Mouse (Mus musculus): ENCODE measurements around the gene Rps28. TPM values are rescaled to one million over a fixed set of nuclear protein-coding genes. Genes with fewer than 3 reads are reported as not detected.

Rps28 gene
- total and polyA plus RNA-seq, 2 experiments: 275 to 500 TPM

DNA sequence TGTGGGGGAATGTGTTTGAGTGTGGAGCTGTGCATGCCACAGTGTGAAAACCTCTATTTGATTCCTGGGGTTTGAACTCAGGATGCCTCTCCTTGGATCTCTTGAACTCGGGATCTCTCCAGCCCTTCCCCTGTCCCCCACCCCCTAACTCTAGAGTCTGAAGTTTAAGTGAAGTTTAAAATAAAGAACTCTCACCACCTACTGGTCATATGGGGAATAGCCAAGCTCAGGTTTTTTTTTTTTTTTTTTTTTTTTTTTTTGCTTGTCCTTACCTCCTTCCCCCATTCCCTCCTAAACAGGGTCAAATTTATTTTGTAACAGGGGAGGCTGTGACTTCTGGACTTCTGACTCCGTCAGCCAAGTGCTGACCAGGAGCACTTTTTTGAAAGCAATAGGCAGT, 22.1 kb downstream of the Rps28 start:
- H3K27me3 ChIP-seq (ENCODE audit: control insufficient read depth, insufficient read depth, low read length): no peaks in the 10 kb centered on the region
- WGBS: 0% methylated on average over 2 of the region's 2 CpGs
- no peaks in the 10 kb centered on the region for H3K36me3 ChIP-seq (ENCODE audit: control insufficient read depth, insufficient read depth, low read length)
- H3K4me3 ChIP-seq (ENCODE audit: insufficient read depth, low read depth, low read length): no peak overlapping the region
- H3K27ac ChIP-seq (replicated peaks; ENCODE audit: insufficient read depth, low read depth, low read length): no peak overlapping the region
- no peaks in the 10 kb centered on the region for H3K79me2 ChIP-seq (ENCODE audit: control insufficient read depth, insufficient read depth, low read length)
- no peak overlapping the region for H3K9ac ChIP-seq (ENCODE audit: low read depth, low read length)
- no peak for TF ChIP-seq POLR2A (IDR thresholded peaks at IDR 0.05; ENCODE audit: extremely low read depth, insufficient read depth, low read length)
- peak; percentile 50 for TF ChIP-seq CTCF (IDR thresholded peaks at IDR 0.05; ENCODE audit: low read depth, low read length)
- peak; percentile 90 for DNase-seq (ENCODE audit: extremely low read depth, low read depth, low spot score)
- H3K4me1 ChIP-seq (ENCODE audit: control insufficient read depth, insufficient read depth, low read length): peaks cover 5% of the 10 kb centered on the region

DNA sequence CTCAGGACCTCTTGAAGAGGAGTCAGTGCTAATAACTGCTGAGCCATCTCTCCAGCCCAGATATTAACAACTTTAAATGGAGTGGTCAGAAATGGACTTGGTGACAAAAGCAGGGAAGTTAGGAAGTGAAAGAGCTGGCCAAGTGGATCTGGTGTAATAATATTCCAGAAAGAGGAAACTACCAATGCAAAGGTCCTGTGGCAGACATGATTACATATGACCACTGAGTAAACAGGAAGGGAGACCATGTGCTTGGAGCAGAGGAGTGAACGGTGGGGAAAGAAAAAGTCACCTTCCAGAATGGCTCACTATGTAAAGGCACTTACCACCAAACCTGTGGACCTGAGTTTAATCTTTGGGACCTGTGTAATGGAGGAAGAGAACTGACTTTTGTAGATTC, 25.1 kb downstream of the Rps28 start:
- Histone ChIP-seq H3K27ac (replicated peaks; ENCODE audit: insufficient read depth, low read depth, low read length) (no peak overlapping the region), H3K9ac (ENCODE audit: low read depth, low read length) (no peak overlapping the region), H3K36me3 (ENCODE audit: control insufficient read depth, insufficient read depth, low read length) (no peaks in the 10 kb centered on the region), H3K4me3 (ENCODE audit: insufficient read depth, low read depth, low read length) (no peak overlapping the region), H3K79me2 (ENCODE audit: control insufficient read depth, insufficient read depth, low read length) (no peaks in the 10 kb centered on the region), H3K27me3 (ENCODE audit: control insufficient read depth, insufficient read depth, low read length) (no peaks in the 10 kb centered on the region), H3K4me1 (ENCODE audit: control insufficient read depth, insufficient read depth, low read length) (peaks cover 4% of the 10 kb centered on the region)
- no peak for DNase-seq (ENCODE audit: extremely low read depth, low read depth, low spot score)
- no peak for TF ChIP-seq POLR2A (IDR thresholded peaks at IDR 0.05; ENCODE audit: extremely low read depth, insufficient read depth, low read length)
- WGBS: 66% methylated on average over 1 of the region's 1 CpGs

DNA sequence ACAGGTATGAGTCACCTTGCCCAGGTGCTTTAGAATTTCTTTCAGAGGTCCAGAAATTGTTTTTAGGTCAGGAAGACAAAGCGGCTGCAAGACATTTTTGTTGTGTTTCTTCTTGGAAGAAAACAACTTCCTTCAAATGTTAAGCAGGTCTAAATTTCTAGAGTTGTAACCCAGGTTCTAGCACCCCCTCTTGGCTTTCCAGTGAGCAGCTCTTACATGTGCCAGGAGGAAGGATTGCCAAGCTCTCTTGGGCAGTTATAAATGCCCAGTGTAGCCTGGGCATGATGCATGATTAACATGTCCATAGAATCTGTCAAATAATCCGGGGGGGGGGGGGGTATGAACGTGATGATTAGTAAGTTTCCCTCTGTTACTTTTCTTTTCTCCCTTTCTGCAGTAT, 26.1 kb downstream of the Rps28 start:
- no peaks in the 10 kb centered on the region for H3K27me3 ChIP-seq (ENCODE audit: control insufficient read depth, insufficient read depth, low read length)
- H3K4me3 ChIP-seq (ENCODE audit: insufficient read depth, low read depth, low read length): no peak overlapping the region
- H3K36me3 ChIP-seq (ENCODE audit: control insufficient read depth, insufficient read depth, low read length): no peaks in the 10 kb centered on the region
- H3K27ac ChIP-seq (replicated peaks; ENCODE audit: insufficient read depth, low read depth, low read length): no peak overlapping the region
- no peak for TF ChIP-seq POLR2A (IDR thresholded peaks at IDR 0.05; ENCODE audit: extremely low read depth, insufficient read depth, low read length)
- TF ChIP-seq CTCF (IDR thresholded peaks at IDR 0.05; ENCODE audit: low read depth, low read length): peak; percentile 27; the same call in 1 of the 2 replicates
- no peak overlapping the region for H3K9ac ChIP-seq (ENCODE audit: low read depth, low read length)
- peaks cover 4% of the 10 kb centered on the region for H3K4me1 ChIP-seq (ENCODE audit: control insufficient read depth, insufficient read depth, low read length)
- H3K79me2 ChIP-seq (ENCODE audit: control insufficient read depth, insufficient read depth, low read length): no peaks in the 10 kb centered on the region
- WGBS: 45% methylated on average over 3 of the region's 3 CpGs
- DNase-seq (ENCODE audit: extremely low read depth, low read depth, low spot score): peak; percentile 74

DNA sequence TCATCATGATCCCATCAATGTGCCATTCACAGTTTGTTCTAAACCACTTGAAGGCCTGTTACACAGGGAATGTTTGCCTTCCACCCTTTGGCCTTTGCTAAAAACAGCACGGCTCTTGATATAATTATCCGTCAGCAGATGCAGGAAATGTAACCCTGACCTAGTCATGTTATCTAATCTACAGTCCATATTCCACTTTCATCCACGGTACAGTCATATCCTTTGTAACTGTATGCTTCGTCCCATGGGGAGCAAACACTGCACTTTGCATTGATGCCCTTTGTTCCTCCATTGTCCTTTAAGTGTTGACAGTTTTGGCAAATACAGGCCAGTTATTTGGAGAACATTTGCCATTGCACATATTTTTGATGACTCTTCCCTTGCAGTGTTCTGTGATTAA, 35.6 kb downstream of the Rps28 start:
- no peak overlapping the region for H3K4me3 ChIP-seq (ENCODE audit: insufficient read depth, low read depth, low read length)
- DNase-seq (ENCODE audit: extremely low read depth, low read depth, low spot score): peak; percentile 67
- peaks cover 8% of the 10 kb centered on the region; the same call in 1 of the 2 replicates for H3K4me1 ChIP-seq (ENCODE audit: control insufficient read depth, insufficient read depth, low read length)
- no peaks in the 10 kb centered on the region for H3K79me2 ChIP-seq (ENCODE audit: control insufficient read depth, insufficient read depth, low read length)
- WGBS: 11% methylated on average over 4 of the region's 4 CpGs
- no peaks in the 10 kb centered on the region for H3K36me3 ChIP-seq (ENCODE audit: control insufficient read depth, insufficient read depth, low read length)
- H3K27ac ChIP-seq (replicated peaks; ENCODE audit: insufficient read depth, low read depth, low read length): no peak overlapping the region
- no peaks in the 10 kb centered on the region for H3K27me3 ChIP-seq (ENCODE audit: control insufficient read depth, insufficient read depth, low read length)
- no peak for TF ChIP-seq POLR2A (IDR thresholded peaks at IDR 0.05; ENCODE audit: extremely low read depth, insufficient read depth, low read length)
- no peak for TF ChIP-seq CTCF (IDR thresholded peaks at IDR 0.05; ENCODE audit: low read depth, low read length)
- no peak overlapping the region for H3K9ac ChIP-seq (ENCODE audit: low read depth, low read length)

DNA sequence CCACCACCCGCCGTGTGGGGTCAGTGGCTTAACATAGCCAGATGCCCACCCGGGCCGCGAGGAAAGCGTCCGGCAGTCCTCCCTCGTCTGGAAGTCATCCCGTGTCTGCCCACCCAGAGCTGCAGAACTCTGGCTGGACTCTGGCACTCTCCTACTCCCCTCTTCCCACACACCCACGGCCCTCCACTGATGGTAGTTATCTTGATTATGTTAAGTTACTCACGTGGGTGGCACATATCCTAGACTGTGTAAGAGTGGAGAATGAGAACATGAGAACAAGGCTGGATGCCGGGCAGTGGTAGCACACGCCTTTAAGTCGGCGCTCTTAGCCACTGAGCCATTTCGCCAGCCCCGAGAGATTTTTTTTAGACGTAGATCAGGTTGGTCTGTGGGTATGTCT, 38.0 kb downstream of the Rps28 start:
- H3K9ac ChIP-seq (ENCODE audit: low read depth, low read length): no peak overlapping the region
- H3K4me1 ChIP-seq (ENCODE audit: control insufficient read depth, insufficient read depth, low read length): peaks cover 20% of the 10 kb centered on the region
- no peak overlapping the region for H3K27ac ChIP-seq (replicated peaks; ENCODE audit: insufficient read depth, low read depth, low read length)
- no peaks in the 10 kb centered on the region for H3K79me2 ChIP-seq (ENCODE audit: control insufficient read depth, insufficient read depth, low read length)
- TF ChIP-seq POLR2A (IDR thresholded peaks at IDR 0.05; ENCODE audit: extremely low read depth, insufficient read depth, low read length) (no peak), CTCF (IDR thresholded peaks at IDR 0.05; ENCODE audit: low read depth, low read length) (no peak)
- no peak overlapping the region for H3K4me3 ChIP-seq (ENCODE audit: insufficient read depth, low read depth, low read length)
- DNase-seq (ENCODE audit: extremely low read depth, low read depth, low spot score): no peak
- H3K36me3 ChIP-seq (ENCODE audit: control insufficient read depth, insufficient read depth, low read length): no peaks in the 10 kb centered on the region
- no peaks in the 10 kb centered on the region for H3K27me3 ChIP-seq (ENCODE audit: control insufficient read depth, insufficient read depth, low read length)
- 96% methylated on average over 18 of the region's 18 CpGs for WGBS

DNA sequence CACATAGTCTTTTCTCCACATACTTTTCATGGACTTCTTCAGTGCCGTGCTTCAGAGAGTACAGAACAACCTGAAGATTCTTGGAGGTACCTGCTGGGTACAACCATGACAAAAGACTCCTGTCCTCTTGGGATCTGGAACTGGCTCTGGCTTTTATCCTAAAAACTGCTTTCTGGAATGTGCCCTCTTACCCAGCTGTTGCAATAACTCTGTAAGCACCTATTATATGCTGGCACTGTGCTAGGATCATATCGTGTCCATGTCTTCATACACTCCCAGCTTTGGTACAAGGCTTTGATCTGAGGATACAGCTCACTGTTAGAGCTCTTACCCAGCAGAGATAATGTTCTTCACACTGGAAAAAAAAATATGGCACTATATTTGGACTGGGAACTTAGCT, 39.4 kb downstream of the Rps28 start:
- TF ChIP-seq CTCF (IDR thresholded peaks at IDR 0.05; ENCODE audit: low read depth, low read length) (no peak), POLR2A (IDR thresholded peaks at IDR 0.05; ENCODE audit: extremely low read depth, insufficient read depth, low read length) (no peak)
- DNase-seq (ENCODE audit: extremely low read depth, low read depth, low spot score): peak; percentile 90
- Histone ChIP-seq H3K9ac (ENCODE audit: low read depth, low read length) (no peak overlapping the region), H3K4me3 (ENCODE audit: insufficient read depth, low read depth, low read length) (no peak overlapping the region), H3K4me1 (ENCODE audit: control insufficient read depth, insufficient read depth, low read length) (peaks cover 20% of the 10 kb centered on the region), H3K36me3 (ENCODE audit: control insufficient read depth, insufficient read depth, low read length) (peaks cover 3% of the 10 kb centered on the region; the same call in 1 of the 2 replicates), H3K27me3 (ENCODE audit: control insufficient read depth, insufficient read depth, low read length) (no peaks in the 10 kb centered on the region), H3K27ac (replicated peaks; ENCODE audit: insufficient read depth, low read depth, low read length) (no peak overlapping the region), H3K79me2 (ENCODE audit: control insufficient read depth, insufficient read depth, low read length) (peaks cover 6% of the 10 kb centered on the region; the same call in 1 of the 2 replicates)
- WGBS: 41% methylated on average over 2 of the region's 2 CpGs
